Mouse (Mus musculus) 3134 (cell line): ENCODE measurements at regions not wholly inside any gene's neighbourhood (a gene's known extent, or its start where the extent isn't known, plus 50 kb on each side); places are given as distances from the start of the nearest gene placed in this dataset.
"Not testable (repeated sequence)": the region's sequence is repeated elsewhere in the genome, so short reads cannot be mapped to it uniquely, and the experiment has no call there.

Source experiments
- DNase-seq: peaks from one replicate; pipeline ENCODE4 v3.0.0-alpha.2; 2011; ENCODE audit warnings: low spot score; ENCODE audit not compliant: insufficient read length; ENCODE audit errors: extremely low read depth

GRCm38 (mm10) chr15:93001346-93002001 is 273.5 kb downstream of the Gxylt1 start:
- no peak for DNase-seq

GRCm38 (mm10) chr15:93000121-93000520 is 274.9 kb downstream of the Gxylt1 start:
- no peak for DNase-seq

- DNase-seq: no peak
Observed at GRCm38 (mm10) chr15:92997933-92998332, 277.0 kb downstream of the Gxylt1 start.

- no peak for DNase-seq
Observed at GRCm38 (mm10) chr15:92994191-92994671, 280.7 kb downstream of the Gxylt1 start.

GRCm38 (mm10) chr15:92993538-92994190 is 281.3 kb downstream of the Gxylt1 start:
- DNase-seq: no peak

- no peak for DNase-seq
Observed at GRCm38 (mm10) chr15:92975774-92976173, 299.2 kb downstream of the Gxylt1 start.

GRCm38 (mm10) chr15:92974931-92975330 is 300.0 kb downstream of the Gxylt1 start:
- DNase-seq: no peak

GRCm38 (mm10) chr15:92973651-92974229 is 301.2 kb downstream of the Gxylt1 start:
- DNase-seq: no peak

- DNase-seq: peak; percentile 69
Observed at GRCm38 (mm10) chr15:92965556-92965955, 309.4 kb downstream of the Gxylt1 start.

GRCm38 (mm10) chr15:92964901-92965300 is 310.1 kb downstream of the Gxylt1 start:
- DNase-seq: peak; percentile 19

- DNase-seq: peak; percentile 47
Observed at GRCm38 (mm10) chr15:92964131-92964530, 310.8 kb downstream of the Gxylt1 start.

GRCm38 (mm10) chr15:92950912-92951311 is 324.1 kb downstream of the Gxylt1 start:
- DNase-seq: not testable (repeated sequence)

- DNase-seq: no peak
Observed at GRCm38 (mm10) chr15:92946216-92946615, 328.8 kb downstream of the Gxylt1 start.

- no peak for DNase-seq
Observed at GRCm38 (mm10) chr15:92903821-92904220, 371.2 kb downstream of the Gxylt1 start.

- DNase-seq: no peak
Observed at GRCm38 (mm10) chr15:92897277-92897676, 377.7 kb downstream of the Gxylt1 start.

- no peak for DNase-seq
Observed at GRCm38 (mm10) chr15:92895836-92896235, 379.1 kb downstream of the Gxylt1 start.

GRCm38 (mm10) chr15:92876438-92876837 is 398.5 kb downstream of the Gxylt1 start:
- DNase-seq: no peak

- no peak for DNase-seq
Observed at GRCm38 (mm10) chr15:92864106-92864505, 410.9 kb downstream of the Gxylt1 start.

GRCm38 (mm10) chr15:92850854-92851253 is 424.1 kb downstream of the Gxylt1 start:
- no peak for DNase-seq

- DNase-seq: no peak
Observed at GRCm38 (mm10) chr15:92840035-92840434, 434.9 kb downstream of the Gxylt1 start.

- DNase-seq: no peak
Observed at GRCm38 (mm10) chr15:92839611-92840010, 435.4 kb downstream of the Gxylt1 start.

GRCm38 (mm10) chr15:92826136-92826535 is 429.5 kb downstream of the Pdzrn4 start:
- DNase-seq: no peak
